Mouse (Mus musculus): ENCODE results near the gene Stap2. TPM values are rescaled to one million over a fixed set of nuclear protein-coding genes. Genes with fewer than 3 reads are reported as not detected.

The Stap2 gene
- total RNA-seq, 4 experiments from 2014 or later, result 1.8 to 2.8 (median 2.2) TPM

DNA sequence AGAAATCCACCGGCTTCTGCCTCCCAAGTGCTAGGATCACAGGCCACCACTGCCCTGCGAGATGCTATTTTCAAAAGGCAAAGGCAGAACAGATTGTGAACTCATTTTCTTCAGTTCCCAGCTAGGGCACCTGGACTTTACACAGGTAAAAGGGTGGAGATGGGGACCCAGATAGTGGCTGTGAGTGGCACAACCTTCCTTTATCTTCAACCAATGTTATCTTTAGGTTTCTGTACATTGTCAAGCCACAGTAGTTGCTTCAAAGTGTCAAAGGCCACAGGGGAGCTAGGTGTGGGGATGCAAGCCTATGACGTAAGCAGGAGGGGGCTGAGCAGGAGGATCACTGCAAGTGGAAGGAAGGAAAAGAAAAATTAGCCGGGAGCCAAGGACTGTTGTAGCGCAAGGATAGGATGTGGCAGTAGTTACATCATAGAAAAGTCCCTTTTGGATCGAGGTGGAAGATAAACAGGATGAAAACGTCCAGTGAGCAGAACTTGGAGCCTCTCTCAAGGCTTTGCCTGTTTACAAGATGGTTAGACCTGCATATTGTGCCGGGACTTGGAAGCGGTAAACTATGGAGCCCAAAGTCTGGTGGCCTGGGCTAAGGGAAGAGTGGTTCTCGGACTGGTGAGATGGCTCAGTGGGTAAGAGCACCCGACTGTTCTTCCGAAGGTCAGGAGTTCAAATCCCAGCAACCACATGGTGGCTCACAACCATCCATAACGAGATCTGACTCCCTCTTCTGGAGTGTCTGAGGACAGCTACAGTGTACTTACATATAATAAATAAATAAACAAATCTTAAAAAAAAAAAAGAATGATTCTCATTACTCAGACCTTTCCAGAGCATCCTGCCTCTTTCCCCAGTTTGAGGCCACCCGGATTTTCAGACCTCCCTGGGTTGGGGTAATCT, 2.3 kb upstream of the Stap2 start:
- no peak for DNase-seq (ENCODE audit: low spot score in 2 of 2)

DNA sequence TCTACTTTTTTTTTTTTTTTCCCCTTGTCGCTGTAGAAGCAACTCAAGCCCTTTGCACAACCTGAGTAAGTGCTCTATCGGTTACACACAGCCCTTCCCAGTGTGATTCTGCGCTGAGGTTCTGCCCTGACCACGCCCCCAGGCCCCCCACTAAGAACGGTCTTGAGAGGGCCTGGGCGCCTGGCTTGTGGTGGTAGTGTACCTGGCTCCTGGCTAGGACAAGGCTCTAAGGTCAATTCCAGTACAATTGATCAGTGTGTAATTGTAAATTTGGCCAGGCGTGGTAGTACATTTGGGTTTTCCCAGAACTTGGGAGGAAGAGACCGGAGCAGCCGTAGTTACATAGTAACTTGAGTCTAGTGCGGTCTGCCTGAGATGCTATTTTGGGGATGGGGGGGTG, 1.6 kb upstream of the Stap2 start:
- no peak for DNase-seq (ENCODE audit: low spot score in 2 of 2)

GRCm38 (mm10) chr17:56003000-56003399, 2.4 kb downstream of the Stap2 start:
- no peak for DNase-seq (ENCODE audit: low spot score in 2 of 2)

DNA sequence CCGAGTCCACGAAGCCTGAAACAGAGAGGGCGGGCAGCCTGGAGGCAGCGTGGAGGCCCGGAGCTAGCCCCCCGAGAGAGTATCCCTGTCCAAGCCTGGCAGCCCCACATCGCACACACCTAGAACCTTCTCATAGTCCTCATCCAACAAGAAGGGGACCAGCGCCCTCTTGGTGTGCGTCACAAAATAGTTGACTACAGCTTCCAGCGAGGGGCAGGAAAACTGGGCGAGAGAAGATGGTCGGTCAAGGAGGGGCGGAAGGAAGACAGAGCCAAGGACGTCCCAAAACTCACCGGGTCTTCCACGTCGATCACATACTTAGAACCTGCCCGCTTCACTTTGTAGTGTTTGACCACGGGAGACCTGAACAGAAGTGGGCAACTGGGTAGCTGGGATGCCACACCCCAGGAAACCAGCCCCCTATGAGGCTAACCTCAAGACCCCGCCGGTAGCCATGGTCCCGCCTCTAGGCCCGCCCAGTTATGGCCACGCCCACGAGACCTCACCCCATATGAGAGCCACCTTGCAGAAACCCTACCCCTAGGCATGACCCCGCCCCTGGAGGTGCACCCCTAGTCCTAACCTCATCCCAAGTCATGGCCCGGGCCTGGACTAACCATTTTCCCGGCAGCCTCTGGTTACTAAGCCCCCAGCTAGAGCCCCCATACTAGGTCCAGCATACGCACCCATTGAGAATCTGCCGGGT, 5.4 kb downstream of the Stap2 start:
- no peak for DNase-seq (ENCODE audit: low spot score in 2 of 2)

- DNase-seq (ENCODE audit: low spot score in 2 of 2), result no peak
Observed at GRCm38 (mm10) chr17:55996007-55996406, 9.4 kb downstream of the Stap2 start.

- DNase-seq (ENCODE audit: low spot score in 2 of 2), result no peak
Observed at GRCm38 (mm10) chr17:55990278-55990898, 15.0 kb downstream of the Stap2 start.

- DNase-seq (ENCODE audit: low spot score in 2 of 2), result peak; percentile 76 to 86
Observed at GRCm38 (mm10) chr17:55986030-55986961, 19.1 kb downstream of the Stap2 start, which contains the start of gene Fsd1. Gene Fsd1 (plus strand): TSS chr17:55986509.

DNA sequence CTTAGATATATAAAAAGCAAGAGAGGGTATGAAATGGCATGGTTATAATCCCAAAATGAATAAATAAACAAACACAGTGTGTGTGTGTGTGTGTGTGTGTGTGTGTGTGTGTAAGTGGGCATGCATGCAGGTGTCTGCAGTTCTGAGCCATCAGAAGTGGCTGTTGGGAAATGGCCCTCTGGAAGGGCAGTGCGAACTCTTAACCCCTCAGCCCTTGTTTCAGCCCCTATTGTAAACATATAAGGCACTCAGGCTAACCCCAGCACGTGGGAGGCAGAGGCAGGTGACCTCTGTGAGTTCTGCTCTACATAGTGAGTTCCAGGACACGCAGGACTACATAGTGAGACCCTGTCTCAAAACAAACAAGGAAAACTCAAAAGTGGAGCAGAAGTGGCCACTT, 28.1 kb downstream of the Stap2 start:
- DNase-seq (ENCODE audit: low spot score in 2 of 2), result no peak

GRCm38 (mm10) chr17:55976255-55976862, 29.0 kb downstream of the Stap2 start:
- DNase-seq (ENCODE audit: low spot score in 2 of 2), result peak in 1 of 2 experiments; percentile 70

GRCm38 (mm10) chr17:55971453-55971852, 33.9 kb downstream of the Stap2 start:
- DNase-seq (ENCODE audit: low spot score in 2 of 2), result no peak

GRCm38 (mm10) chr17:55969966-55970891, 35.2 kb downstream of the Stap2 start, which contains the start of gene Shd:
Gene Shd (plus strand): TSS chr17:55970467.
- DNase-seq (ENCODE audit: low spot score in 2 of 2), result no peak

DNA sequence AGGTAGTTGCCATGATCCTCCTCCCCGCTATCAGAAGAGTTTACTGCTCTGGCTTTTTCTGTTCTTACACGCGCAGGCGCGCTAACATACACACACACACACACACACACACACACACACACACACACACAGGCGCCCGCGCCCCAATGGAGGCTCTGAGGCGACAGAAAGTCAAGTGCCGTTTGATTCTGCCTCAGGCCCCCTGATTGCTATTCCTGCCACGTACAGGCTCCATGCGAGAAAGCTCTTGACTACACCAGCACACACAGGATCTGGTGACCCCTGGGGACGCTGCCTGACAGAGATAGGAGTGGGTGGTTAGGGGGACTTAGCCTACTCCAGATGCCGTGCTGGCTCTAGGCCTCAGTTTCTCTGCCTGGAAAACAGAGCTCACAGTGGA, 35.8 kb downstream of the Stap2 start:
- DNase-seq (ENCODE audit: low spot score in 2 of 2), result no peak

- DNase-seq (ENCODE audit: low spot score in 2 of 2), result no peak
Observed at GRCm38 (mm10) chr17:55968210-55968609, 37.2 kb downstream of the Stap2 start.

- no peak for DNase-seq (ENCODE audit: low spot score in 2 of 2)
Observed at GRCm38 (mm10) chr17:55967186-55967585, 38.2 kb downstream of the Stap2 start.

GRCm38 (mm10) chr17:55964996-55965395, 40.4 kb downstream of the Stap2 start:
- no peak for DNase-seq (ENCODE audit: low spot score in 2 of 2)

GRCm38 (mm10) chr17:55964496-55964895, 40.9 kb downstream of the Stap2 start:
- DNase-seq (ENCODE audit: low spot score in 2 of 2), result no peak

- DNase-seq (ENCODE audit: low spot score in 2 of 2), result no peak
Observed at GRCm38 (mm10) chr17:55963171-55963570, 42.2 kb downstream of the Stap2 start.

- peak in 1 of 2 experiments; percentile 17 for DNase-seq (ENCODE audit: low spot score in 2 of 2)
Observed at GRCm38 (mm10) chr17:55961631-55962030, 43.8 kb downstream of the Stap2 start.

DNA sequence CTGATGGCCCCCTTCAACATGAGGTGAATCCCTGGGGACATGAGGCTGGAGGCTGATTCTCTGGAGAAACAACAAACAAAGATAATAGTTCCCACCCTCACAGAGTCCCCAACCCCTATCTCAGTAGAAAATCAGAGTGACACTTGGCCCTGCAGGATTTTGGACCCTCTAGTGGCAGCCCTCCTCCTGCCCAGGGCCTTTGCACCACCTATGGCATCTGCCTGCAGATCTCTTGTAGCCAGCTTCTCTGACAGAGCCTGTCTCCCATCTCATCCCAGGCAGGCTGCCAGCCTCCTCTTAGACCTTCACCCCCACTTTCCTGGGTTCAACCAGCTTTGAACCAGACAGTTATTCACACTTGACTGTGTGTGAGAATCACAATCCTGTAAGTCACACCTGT, 44.6 kb downstream of the Stap2 start:
- no peak for DNase-seq (ENCODE audit: low spot score in 2 of 2)

Data from layer of hippocampus, adult 8-10 months (tissue).